Mouse (Mus musculus): ENCODE measurements around the gene Gse1.
A peak's percentile ranks its signal among the peaks of the same experiment; 100 is the strongest.

The Gse1 gene

DNA sequence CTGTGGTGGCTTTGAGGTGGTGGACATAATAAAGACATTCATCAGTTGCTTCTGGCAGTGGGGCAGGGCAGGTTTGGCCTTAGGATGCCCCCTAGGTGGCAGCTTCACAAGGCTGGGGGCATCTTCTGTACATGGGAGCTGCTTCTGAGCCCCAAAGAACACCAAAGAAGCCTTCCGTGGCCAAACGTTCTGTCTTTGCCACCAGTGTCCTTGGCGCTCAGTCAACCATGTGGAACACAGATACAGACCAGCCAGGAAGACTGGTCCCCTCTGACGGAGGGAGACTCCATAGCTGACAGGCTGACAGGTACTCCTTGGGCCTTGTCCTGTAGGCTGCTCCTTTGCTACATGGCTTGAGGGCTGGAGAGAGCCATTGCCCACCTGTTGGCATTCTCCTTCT, 45.2 kb downstream of the Gse1 start:
- no peak for DNase-seq (ENCODE audit: low spot score in 2 of 2)

DNA sequence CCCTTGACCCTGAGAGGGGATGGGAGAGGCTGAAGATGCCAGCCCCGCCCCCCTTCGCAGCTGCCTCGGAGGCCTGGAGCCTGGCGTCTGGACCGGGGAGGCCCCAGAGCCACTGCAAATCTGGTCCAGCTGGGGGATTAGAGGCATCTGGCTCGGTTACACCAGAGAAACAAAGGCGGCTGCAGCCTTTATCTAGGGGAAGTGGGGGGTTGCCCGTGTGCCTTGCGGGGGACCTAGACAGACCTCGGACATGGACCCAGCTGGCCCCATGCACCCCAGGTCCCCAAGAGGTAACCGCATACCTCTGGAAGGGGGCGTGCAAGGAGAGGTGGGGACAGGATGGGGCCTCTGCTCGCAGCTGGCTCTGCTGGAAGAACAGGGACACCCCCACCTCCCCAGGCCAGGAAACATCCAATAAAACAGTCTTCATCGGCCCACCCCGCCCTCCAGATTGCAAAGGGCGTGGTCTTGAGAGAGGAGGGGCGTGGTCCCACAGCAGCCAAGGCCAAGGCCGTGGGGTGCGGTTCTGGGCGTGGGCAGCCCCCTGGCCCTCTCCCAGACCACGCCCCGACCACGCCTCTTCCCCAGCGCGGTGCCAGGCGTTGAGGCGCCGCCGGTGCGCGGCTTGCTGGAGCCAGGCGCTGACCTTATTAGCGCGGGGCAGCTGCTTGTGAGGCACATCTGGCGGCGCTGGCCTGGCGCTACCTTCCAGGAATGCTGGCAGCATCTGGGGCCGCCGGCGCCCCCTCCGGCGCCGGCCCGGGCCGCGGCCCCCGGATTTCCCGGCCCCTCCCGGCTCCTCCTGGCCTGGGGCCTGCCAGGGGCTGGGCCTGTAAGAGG, 48.0 kb downstream of the Gse1 start:
- DNase-seq (ENCODE audit: low spot score in 2 of 2), result peak in 1 of 2 experiments; percentile 56

DNA sequence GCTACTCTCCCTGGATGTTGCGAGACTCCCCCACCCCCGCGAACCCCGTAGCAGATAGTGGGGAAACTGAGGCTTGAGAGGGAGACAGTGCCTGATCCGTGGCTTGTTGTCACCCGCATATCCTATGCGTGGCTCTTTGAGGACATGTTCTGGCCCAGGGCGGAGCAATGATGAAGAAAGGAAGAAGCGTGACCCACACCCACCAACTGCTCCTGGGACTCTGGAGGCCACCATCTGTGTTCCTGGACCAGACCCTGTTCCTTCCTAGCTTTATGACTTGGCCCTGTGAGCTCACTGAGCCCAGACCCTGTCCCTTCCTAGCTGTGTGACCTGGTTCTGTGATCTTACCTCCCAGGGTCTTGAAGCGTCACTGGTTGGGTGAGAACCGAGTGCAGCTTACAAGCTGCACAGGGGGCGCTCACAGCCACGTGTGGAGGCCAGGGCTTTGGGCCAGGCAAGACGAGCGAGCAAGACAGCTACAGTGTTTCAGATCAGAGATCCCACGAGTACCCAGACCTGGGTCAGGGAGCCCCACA, 48.7 kb downstream of the Gse1 start:
- no peak for DNase-seq (ENCODE audit: low spot score in 2 of 2)

DNA sequence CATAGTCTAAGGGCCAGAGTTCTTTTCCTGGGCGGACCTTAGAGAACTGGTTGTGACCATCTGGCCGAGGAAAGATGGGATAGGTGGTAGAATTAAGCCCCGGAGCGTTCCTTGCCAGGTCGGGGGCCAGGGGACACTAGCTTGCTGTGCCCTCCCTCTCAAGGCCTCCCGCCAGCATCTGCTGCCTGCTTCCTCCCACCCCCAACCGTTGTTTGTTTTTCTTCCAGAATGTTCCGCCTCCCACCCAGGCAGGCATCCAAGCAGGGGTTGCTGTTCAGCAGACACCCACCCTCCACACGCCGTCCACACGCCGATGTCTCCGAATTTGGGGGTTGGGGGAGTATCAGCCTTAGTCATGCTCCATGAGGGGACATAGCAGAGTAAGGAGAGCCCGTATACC, 49.8 kb downstream of the Gse1 start:
- no peak for DNase-seq (ENCODE audit: low spot score in 2 of 2)

DNA sequence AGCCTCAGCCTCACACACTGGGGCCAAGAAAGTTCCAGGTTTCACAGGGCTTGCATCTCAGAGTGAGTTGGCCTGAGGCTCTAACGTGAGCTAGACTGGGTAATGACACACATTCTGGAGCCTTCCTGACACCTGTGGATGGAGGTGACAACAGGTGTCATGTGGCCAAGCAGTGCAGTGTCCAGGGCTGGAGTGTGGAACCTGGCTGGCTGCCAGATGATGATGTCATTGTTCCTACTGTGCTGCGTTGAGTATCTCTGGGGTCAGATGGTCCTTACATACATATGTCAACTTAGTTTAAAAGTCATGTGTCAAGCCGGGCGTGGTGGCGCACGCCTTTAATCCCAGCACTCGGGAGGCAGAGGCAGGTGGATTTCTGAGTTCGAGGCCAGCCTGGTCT, 51.2 kb downstream of the Gse1 start:
- DNase-seq (ENCODE audit: low spot score in 2 of 2), result no peak

DNA sequence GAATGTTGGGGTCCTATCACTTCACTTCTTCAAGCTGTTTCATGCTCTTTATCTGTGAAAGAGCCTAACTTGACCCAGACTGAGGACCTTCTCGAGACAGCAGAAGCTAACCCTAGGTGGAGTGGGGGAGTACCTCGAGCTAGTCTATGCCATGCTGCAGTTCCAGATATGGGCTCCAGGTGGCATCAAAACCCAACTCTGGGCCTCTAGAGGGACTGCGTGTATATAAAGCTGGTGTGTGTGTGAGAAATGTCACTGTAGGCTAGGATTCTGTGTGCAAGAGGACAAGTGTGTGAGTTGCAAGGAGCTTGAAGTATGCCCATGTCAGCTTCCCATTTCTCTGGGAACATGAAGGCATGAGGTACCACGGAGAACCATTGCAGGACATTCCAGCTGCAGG, 53.2 kb downstream of the Gse1 start:
- DNase-seq (ENCODE audit: low spot score in 2 of 2), result peak; percentile 79 to 90

DNA sequence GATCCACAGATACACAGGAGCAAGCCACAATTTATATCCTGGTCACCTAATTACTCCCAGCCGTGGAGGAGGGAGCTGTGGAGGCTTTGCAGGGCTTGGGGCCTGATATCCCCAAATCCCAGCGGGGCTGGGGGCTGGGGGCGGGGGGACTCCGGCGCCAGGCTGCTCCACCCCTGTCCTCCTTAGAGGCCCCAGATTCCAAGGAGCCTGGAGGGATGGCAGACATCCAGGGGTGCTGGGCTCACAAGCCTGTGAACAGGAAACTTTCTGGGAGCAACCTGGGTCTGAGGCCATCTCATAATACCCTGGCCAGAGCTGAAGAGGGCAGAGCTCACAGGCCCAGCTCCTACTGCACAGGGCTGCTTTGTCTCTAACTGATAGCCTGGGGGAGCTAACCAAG, 54.2 kb downstream of the Gse1 start:
- DNase-seq (ENCODE audit: low spot score in 2 of 2), result no peak

DNA sequence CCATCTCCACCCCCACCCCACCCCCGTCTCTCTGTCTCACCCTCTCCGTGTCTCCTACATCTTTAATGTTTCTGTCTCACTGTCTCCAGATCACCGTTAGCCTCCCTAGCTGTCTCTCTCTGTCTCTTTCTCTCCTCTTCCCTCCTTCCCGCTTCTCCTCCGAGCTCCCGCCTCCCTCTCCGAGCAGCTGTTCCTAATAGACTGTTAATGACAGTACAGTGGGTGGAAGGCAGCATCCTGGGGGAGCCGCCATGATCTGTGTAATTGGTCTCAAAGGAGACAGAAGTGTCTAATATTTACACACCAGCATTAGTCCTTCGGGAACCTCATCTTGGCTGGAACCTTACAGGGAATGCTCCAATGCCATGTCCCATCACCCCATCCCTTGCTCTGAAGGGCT, 56.0 kb downstream of the Gse1 start:
- no peak for DNase-seq (ENCODE audit: low spot score in 2 of 2)

DNA sequence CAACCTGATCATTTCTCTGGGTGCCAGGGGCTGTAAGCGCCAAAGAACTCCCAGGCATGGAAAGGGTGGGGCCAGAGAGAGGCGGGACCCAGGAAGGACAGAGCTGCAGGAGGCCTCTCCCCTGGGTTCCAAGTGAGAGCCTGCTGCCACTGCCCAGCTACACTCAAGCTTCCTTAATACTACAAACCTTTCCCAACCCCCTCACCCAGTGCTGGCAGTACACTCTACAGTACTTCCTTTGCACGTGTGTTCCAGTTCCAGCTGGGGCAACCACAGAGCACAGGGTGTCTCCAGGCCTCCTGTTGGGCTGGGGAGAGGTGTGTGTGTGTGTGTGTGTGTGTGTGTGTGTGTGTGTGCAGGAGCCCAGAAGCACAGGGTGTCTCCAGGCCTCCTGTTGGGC, 56.8 kb downstream of the Gse1 start:
- peak; percentile 71 to 77 for DNase-seq (ENCODE audit: low spot score in 2 of 2)

DNA sequence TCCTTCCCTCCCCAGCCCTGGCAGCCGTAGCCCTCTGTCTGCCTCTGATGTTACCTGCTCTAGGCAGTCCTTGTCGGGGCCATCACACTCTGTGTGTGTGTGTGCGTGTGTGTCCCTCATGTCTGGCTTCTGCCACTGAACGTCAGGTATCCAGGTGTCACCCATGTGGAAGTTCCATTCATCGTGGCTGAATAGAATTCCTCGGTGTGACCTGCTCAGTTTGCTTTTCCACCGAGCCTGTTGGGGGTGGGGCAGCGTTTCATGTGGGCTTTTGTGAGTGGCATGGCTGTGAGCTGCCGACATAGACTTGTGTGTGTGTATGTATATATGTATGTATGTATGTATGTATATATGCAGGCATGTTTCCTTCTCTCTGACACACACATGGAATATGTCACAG, 57.6 kb downstream of the Gse1 start:
- no peak for DNase-seq (ENCODE audit: low spot score in 2 of 2)

DNA sequence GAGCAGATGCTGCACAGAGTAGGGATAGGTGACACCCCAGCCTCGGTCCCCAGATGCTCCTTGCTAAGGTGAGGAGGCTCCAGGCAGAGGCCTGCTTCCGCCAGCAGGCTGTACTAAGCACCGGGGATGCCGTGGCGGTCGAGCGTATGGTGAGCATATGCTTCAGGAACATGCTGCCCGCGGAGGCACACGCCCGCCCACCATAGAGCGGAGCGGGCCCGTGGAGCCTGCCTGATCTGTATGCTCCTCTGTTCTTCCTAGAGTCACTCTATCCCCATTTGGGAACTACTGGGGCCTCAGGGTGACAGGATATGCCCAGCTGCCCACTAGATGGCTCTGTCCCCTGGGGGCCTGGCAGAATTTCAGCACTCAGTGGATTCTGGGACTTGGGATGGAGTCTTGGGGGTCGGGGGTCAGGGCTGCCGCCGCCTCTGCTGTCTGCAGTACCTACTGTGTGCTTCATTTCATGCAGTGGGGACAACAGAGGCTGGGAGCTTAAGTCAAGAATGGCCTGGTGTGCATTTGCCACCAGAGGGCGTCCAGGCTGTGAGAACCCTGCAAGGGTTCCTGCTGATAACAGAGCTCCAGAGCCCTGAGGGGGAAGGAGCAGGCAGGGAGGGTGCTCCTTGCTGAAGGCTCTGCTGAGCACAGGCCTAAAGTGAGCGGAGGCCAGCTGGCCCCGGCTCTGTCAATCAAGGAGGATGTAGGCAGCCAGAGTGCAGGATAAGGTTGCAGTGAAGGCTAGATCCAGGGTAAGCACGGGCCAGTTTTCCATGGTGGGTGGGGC, 60.1 kb downstream of the Gse1 start:
- peak; percentile 67 to 75 for DNase-seq (ENCODE audit: low spot score in 2 of 2)

DNA sequence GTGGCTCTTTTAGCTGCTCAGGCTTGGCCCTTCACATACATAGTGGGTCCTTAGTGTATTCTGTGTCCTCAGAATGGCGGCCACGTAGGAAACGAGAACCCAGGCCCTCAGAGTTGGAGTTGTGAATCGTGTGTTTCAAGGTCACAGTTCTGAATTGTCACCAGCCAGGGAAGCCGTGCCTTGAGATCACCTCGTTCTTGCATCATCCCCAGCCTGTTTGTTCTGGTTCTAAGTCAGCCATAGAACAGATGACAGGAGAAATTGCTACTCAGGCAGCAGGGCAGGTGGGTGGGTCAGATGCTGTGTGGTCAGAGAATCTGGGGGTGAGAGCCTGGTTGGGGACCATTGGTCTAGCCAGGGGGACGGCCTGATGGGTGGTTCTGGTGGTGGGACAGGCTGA, 60.9 kb downstream of the Gse1 start:
- no peak for DNase-seq (ENCODE audit: low spot score in 2 of 2)

DNA sequence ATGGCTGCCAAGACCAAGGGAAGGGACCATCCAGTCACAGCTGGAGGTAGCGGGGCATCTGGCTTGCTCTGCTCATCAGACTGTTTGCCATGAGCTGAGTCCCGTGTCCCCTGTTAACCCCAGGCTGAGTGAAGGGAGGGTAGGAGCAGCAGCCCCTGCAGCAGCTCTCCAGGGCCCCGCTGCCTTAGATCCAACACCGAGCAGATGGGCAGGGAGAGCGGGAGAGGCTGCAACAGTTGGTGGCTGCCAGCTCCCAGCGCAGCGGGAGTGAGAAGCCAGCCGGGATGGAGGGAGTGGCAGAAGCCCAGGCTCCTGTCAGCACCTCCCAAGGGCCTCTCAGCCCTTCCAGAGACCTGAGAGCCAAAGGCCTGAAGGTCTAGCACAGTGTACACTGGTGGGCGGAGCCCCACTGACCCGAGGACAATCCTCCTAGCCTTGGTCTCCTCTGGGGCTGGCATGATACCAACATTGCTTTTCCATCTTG, 61.5 kb downstream of the Gse1 start:
- no peak for DNase-seq (ENCODE audit: low spot score in 2 of 2)

DNA sequence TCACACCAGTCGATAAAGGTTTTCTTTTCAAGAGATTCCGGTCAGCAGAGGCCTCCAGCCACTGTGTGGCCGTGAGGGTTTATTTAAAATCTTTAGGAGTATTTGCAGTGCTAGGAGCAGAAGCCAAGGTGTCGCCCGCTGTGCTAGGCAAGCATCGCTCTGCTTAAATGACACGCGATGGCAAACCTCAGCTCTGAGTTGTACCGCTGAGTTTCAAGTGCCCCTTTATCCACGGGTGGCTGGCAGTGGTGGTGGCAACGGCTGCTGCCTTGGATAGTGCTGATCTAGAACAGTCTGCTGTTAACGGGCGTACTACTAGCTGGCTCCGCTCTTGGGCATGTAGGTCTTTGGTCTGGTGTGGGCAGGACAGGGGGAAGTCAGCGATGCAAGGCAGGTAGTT, 62.4 kb downstream of the Gse1 start:
- DNase-seq (ENCODE audit: low spot score in 2 of 2), result no peak

DNA sequence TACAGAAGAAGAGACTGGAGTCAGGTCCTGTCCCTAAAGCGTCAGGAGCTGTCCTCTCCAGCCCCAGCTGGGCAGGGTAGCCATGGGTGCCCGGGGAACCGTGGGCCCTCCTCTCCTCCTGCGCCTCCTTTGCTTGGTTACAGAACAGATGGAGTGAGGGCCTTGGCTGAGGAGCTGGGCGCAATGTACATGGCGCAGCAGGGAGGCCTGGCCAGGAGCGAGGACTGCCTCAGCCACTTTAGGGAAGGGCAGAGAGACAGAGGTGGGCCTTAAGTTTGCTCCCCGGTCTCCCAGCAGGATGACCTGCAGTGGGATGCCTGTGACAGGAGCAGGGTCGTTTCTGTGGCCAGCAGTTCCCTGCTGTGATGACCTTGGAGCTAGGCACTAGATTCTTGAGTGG, 63.4 kb downstream of the Gse1 start:
- no peak for DNase-seq (ENCODE audit: low spot score in 2 of 2)

DNA sequence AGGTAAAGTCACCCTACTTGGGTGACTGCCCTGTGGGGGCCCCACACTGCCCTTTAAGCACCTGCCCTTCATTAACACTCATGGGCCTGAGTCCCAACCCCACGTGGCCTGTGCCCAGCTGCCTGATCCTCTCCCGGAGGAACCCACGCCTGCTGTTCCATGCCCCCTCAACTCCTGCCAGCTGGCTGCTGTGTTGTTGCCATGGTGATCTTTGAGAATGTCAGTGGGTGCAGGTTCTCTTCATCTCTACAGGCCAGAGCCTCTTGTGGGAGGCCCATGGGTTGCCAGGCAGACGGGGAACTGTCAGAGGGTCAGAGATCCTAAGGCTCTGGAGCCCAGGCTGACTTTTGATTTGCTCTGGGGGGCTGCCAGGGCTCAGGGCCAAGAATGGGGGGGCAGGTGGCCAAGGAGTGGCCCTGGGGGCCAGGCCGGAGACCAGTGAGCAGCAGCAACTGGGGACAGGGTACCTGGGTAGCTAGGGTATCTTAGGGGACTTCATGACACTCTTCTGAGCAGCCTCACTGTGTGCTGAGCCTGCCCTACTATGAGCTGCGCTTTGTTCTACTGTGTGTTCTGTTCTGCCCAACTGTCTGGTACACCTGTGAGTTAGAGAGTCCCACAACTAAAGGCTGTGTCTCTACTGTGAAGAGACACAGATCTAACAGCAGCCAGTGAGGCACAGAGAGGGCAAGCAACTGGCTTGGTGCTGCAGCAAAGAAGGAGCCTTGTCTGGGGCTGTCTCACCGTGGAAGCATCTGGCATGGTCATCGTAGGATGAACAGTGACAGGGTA, 64.3 kb downstream of the Gse1 start:
- DNase-seq (ENCODE audit: low spot score in 2 of 2), result peak in 1 of 2 experiments; percentile 47

DNA sequence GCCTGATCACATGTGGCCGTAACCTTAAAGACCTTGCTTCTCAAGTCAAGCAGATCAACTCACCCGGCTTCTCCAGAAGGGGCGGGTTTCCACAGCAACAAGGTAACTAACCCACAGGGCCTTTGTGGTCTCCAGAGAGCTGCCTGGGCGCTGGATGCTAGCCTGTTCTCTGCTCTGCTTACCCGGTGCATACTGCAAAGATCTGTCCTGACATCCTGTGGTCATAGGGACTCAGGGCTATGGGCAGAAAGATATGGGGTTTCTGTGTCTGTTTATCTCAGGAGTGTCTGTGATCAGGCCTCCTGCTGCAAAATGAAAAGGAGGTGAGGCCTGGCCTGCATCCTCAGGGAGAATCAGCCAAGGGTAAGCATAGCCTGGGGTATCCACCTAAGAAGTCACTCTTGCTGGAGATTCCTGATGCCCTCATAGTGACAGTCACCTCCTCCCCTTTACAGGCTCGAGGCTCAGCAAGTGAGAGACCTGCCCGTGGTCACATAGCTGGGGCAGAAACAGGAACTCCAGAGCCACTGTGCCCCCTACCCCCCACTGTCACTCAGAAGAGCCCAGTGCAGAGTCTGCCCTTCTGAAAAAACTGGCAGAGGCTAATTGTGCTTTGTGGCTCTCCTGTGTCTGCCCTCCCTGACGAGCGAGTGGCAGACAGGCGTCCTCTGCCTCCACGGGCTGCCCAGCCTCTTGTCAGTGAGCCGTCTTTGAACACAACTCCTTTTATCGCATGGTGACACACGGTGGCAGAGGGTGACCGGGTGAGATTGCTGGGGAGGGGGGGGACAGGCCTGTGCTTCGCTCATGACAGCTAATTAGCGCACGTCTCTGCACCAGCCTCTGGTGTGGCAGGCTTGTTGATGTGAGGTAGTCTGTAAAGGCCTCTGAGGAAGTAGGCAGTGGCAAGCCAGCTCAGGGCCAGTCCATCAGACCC, 65.4 kb downstream of the Gse1 start:
- DNase-seq (ENCODE audit: low spot score in 2 of 2), result no peak

DNA sequence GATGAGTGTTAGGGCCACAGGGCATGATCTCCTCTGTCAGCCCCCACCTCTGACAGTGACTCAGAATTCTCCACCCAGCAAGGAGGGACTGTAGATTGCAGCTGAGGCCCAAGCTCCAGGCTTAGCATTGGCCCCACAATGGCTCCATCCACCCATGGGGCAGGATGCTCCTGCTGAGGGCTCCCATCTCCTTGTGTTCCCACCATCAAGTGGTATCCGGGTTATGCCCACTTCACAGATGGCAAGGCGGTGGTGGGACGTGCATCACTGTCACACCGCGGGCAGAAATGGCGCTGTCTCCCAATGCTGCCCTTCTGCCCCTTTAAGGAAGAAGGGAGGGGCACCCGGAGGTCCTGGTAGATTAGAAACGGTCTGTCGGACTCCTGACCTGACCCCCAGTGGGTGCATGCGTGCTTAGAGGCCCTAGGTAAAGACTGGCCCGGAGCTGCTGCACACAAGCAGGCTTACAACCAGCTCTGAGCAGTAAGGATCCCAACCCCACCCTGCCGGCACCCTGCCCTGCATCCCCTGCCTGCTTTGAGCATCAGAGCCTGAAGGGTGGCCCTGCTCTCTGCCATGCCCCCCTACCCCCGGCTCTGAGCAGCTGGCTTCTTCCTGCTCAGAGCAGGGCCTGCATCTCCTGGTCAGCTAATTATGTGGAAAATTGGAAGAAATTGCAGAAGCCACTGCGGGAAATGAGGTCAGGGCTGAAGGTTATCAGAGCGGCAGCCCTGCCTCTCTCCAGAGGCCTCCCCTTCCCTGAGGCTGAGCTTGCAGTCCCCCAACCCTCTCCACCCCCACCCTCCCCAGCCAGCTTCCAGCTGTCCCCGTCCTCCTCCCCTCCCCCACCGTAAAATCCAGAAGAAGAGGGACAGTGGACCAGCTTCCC, 67.0 kb downstream of the Gse1 start:
- no peak for DNase-seq (ENCODE audit: low spot score in 2 of 2)

DNA sequence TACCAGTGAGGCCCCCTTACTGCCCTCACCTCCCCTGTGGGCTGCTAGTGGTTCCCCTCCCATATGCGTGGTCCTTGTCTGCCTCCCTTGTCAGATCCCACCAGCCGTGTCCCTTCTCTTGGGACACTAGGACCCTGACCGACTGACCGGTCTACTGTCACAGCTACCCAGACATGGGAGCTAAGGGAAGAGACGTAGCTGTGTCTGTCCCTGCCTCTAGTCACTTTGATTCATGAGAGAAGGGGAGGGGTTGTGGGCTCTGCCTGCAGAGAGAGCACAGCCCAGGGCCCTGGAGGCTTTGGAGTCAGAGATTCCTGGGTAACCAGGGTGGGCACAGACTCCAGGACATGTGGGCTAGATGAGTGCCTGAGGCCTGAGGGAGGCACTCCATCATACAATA, 68.7 kb downstream of the Gse1 start:
- no peak for DNase-seq (ENCODE audit: low spot score in 2 of 2)
